Mouse (Mus musculus): ENCODE results near the gene Abca7. TPM values are rescaled to one million over a fixed set of nuclear protein-coding genes. Genes with fewer than 3 reads are reported as not detected.

Abca7 gene
- polyA plus RNA-seq, 1 experiment from 2014 or later = 2.6 TPM

GRCm38 (mm10) chr10:80063877-80064650, 67.8 kb downstream of the Abca7 start:
- ATAC-seq (ENCODE audit: low FRiP score, low TSS enrichment) (no peak), DNase-seq (ENCODE audit: low spot score) (no peak)
- no peak overlapping the region for H3K4me2 ChIP-seq (replicated peaks; ENCODE audit: low read depth)
- H3K4me3 ChIP-seq (ENCODE audit: low read depth, low read length) = no peak overlapping the region
- TF ChIP-seq CTCF (IDR thresholded peaks at IDR 0.05; ENCODE audit: low read depth) (peak; percentile 55), EP300 (optimal IDR thresholded peaks at IDR 0.05) (no peak)
- 73% methylated on average over 23 of the region's 23 CpGs for WGBS
- H3K4me1 ChIP-seq (replicated peaks; ENCODE audit: control insufficient read depth, insufficient read depth) = no peaks in the 10 kb centered on the region
- no peak overlapping the region for H3K9ac ChIP-seq (ENCODE audit: low read length)
- no peaks in the 10 kb centered on the region for H3K27me3 ChIP-seq (ENCODE audit: control insufficient read depth, insufficient read depth, low read length)
- H3K36me3 ChIP-seq (ENCODE audit: control insufficient read depth, insufficient read depth, low read length) = peaks cover 35% of the 10 kb centered on the region
- no peaks in the 10 kb centered on the region for H3K9me3 ChIP-seq (ENCODE audit: control insufficient read depth, low read length)
- no peak overlapping the region for H3K27ac ChIP-seq (replicated peaks)

Other genes starting within 250 kb of the Abca7 start
- 16.5 and 20.6 TPM in 2 replicates for gene Polrmt, start 249.9 kb upstream of the Abca7 start, polyA plus RNA-seq (2015; fragmentation: Nextera tagmentation; extraction: Ambion mirVana)
- gene Fgf22, start 241.4 kb upstream of the Abca7 start, polyA plus RNA-seq (2015; fragmentation: Nextera tagmentation; extraction: Ambion mirVana) = 13.5 and 14.9 TPM in 2 replicates
- gene Rnf126, start 229.5 kb upstream of the Abca7 start, polyA plus RNA-seq (2015; fragmentation: Nextera tagmentation; extraction: Ambion mirVana) = 60.0 and 68.6 TPM in 2 replicates
- 14.1 and 17.6 TPM in 2 replicates for gene Fstl3, start 219.2 kb upstream of the Abca7 start, polyA plus RNA-seq (2015; fragmentation: Nextera tagmentation; extraction: Ambion mirVana)
- gene Prss57, start 205.5 kb upstream of the Abca7 start, polyA plus RNA-seq (2015; fragmentation: Nextera tagmentation; extraction: Ambion mirVana) = 0.04 and 0.15 TPM in 2 replicates
- gene Palm, start 202.9 kb upstream of the Abca7 start, polyA plus RNA-seq (2015; fragmentation: Nextera tagmentation; extraction: Ambion mirVana) = 27.8 and 29.1 TPM in 2 replicates
- 57.6 and 58.0 TPM in 2 replicates for gene Misp, start 175.5 kb upstream of the Abca7 start, polyA plus RNA-seq (2015; fragmentation: Nextera tagmentation; extraction: Ambion mirVana)
- 99.3 and 103 TPM in 2 replicates for gene Ptbp1, start 142.1 kb upstream of the Abca7 start, polyA plus RNA-seq (2015; fragmentation: Nextera tagmentation; extraction: Ambion mirVana)
- gene Prtn3, start 122.0 kb upstream of the Abca7 start, polyA plus RNA-seq (2015; fragmentation: Nextera tagmentation; extraction: Ambion mirVana) = 0.86 and 0.87 TPM in 2 replicates
- 5.5 and 7.0 TPM in 2 replicates for gene Plppr3, start 121.9 kb upstream of the Abca7 start, polyA plus RNA-seq (2015; fragmentation: Nextera tagmentation; extraction: Ambion mirVana)
- 0.30 and 0.55 TPM in 2 replicates for gene Elane, start 110.2 kb upstream of the Abca7 start, polyA plus RNA-seq (2015; fragmentation: Nextera tagmentation; extraction: Ambion mirVana)
- gene Cfd, start 105.6 kb upstream of the Abca7 start, polyA plus RNA-seq (2015; fragmentation: Nextera tagmentation; extraction: Ambion mirVana) = not detected in 2 replicates
- 25.6 and 29.7 TPM in 2 replicates for gene Med16, start 87.6 kb upstream of the Abca7 start, polyA plus RNA-seq (2015; fragmentation: Nextera tagmentation; extraction: Ambion mirVana)
- 8.9 and 18.0 TPM in 2 replicates for gene Gm26602, start 85.6 kb upstream of the Abca7 start, polyA plus RNA-seq (2015; fragmentation: Nextera tagmentation; extraction: Ambion mirVana)
- gene Kiss1r, start 79.5 kb upstream of the Abca7 start, polyA plus RNA-seq (2015; fragmentation: Nextera tagmentation; extraction: Ambion mirVana) = 0.79 and 0.99 TPM in 2 replicates
- gene R3hdm4, start 75.3 kb upstream of the Abca7 start, polyA plus RNA-seq (2015; fragmentation: Nextera tagmentation; extraction: Ambion mirVana) = 160 and 174 TPM in 2 replicates
- 3.2 and 3.5 TPM in 2 replicates for gene Arid3a, start 69.5 kb upstream of the Abca7 start, polyA plus RNA-seq (2015; fragmentation: Nextera tagmentation; extraction: Ambion mirVana)
- gene Wdr18, start 36.3 kb upstream of the Abca7 start, polyA plus RNA-seq (2015; fragmentation: Nextera tagmentation; extraction: Ambion mirVana) = 46.9 and 50.3 TPM in 2 replicates
- gene Grin3b, start 25.8 kb upstream of the Abca7 start, polyA plus RNA-seq (2015; fragmentation: Nextera tagmentation; extraction: Ambion mirVana) = 0.17 and 0.18 TPM in 2 replicates
- gene Tmem259, start 12.2 kb upstream of the Abca7 start, polyA plus RNA-seq (2015; fragmentation: Nextera tagmentation; extraction: Ambion mirVana) = 18.5 and 19.1 TPM in 2 replicates
- gene Cnn2, start 7.9 kb upstream of the Abca7 start, polyA plus RNA-seq (2015; fragmentation: Nextera tagmentation; extraction: Ambion mirVana) = 236 and 245 TPM in 2 replicates
- 2.0 TPM in 2 replicates for gene Arhgap45, start 20.2 kb downstream of the Abca7 start, polyA plus RNA-seq (2015; fragmentation: Nextera tagmentation; extraction: Ambion mirVana)
- gene Polr2e, start 43.3 kb downstream of the Abca7 start, polyA plus RNA-seq (2015; fragmentation: Nextera tagmentation; extraction: Ambion mirVana) = 121 and 122 TPM in 2 replicates
- gene Gpx4, start 50.7 kb downstream of the Abca7 start, polyA plus RNA-seq (2015; fragmentation: Nextera tagmentation; extraction: Ambion mirVana) = 435 and 445 TPM in 2 replicates
- gene Sbno2, start 109.1 kb downstream of the Abca7 start, polyA plus RNA-seq (2015; fragmentation: Nextera tagmentation; extraction: Ambion mirVana) = 10.7 and 11.0 TPM in 2 replicates
- gene Stk11, start 119.3 kb downstream of the Abca7 start, polyA plus RNA-seq (2015; fragmentation: Nextera tagmentation; extraction: Ambion mirVana) = 10.3 and 11.2 TPM in 2 replicates
- 679 and 705 TPM in 2 replicates for gene Atp5d, start 142.1 kb downstream of the Abca7 start, polyA plus RNA-seq (2015; fragmentation: Nextera tagmentation; extraction: Ambion mirVana)
- gene Cbarp, start 144.3 kb downstream of the Abca7 start, polyA plus RNA-seq (2015; fragmentation: Nextera tagmentation; extraction: Ambion mirVana) = 4.2 and 4.3 TPM in 2 replicates
- 8.5 and 9.6 TPM in 2 replicates for gene Midn, start 151.8 kb downstream of the Abca7 start, polyA plus RNA-seq (2015; fragmentation: Nextera tagmentation; extraction: Ambion mirVana)
- gene Cirbp, start 169.5 kb downstream of the Abca7 start, polyA plus RNA-seq (2015; fragmentation: Nextera tagmentation; extraction: Ambion mirVana) = 237 and 244 TPM in 2 replicates
- 13.9 and 14.1 TPM in 2 replicates for gene 1600002K03Rik, start 176.4 kb downstream of the Abca7 start, polyA plus RNA-seq (2015; fragmentation: Nextera tagmentation; extraction: Ambion mirVana)
- 6.5 and 7.2 TPM in 2 replicates for gene Efna2, start 183.0 kb downstream of the Abca7 start, polyA plus RNA-seq (2015; fragmentation: Nextera tagmentation; extraction: Ambion mirVana)
- 23.1 and 23.9 TPM in 2 replicates for gene Mum1, start 229.9 kb downstream of the Abca7 start, polyA plus RNA-seq (2015; fragmentation: Nextera tagmentation; extraction: Ambion mirVana)